Mouse (Mus musculus) bone marrow, adult 2 months (tissue): ENCODE results near the gene Ly6g5c.

Source experiments
- CTCF ChIP-seq: fragments of 200-500 bp; IDR thresholded peaks from 2 replicates; pipeline ENCODE4 v1.5.1; 2011; ENCODE audit warnings: low read length, control low read depth; ENCODE audit not compliant: control insufficient read depth, insufficient read depth
- POLR2A ChIP-seq: fragments of 200-500 bp; IDR thresholded peaks from 2 replicates; pipeline ENCODE4 v1.6.1; 2011; ENCODE audit warnings: low read depth, mild to moderate bottlenecking, control low read depth, low read length, borderline replicate concordance; ENCODE audit not compliant: control insufficient read depth

GRCm38 (mm10) chr17:35126206-35126611, 18.1 kb downstream of the Ly6g5c start, which contains the start of gene D17H6S53E:
- TF ChIP-seq POLR2A (peak; percentile 81; the same call in 1 of the 2 replicates), CTCF (no peak)
